Mouse (Mus musculus): ENCODE results near the gene Riiad1. TPM values are rescaled to one million over a fixed set of nuclear protein-coding genes. Genes with fewer than 3 reads are reported as not detected.

Gene Riiad1
- polyA plus RNA-seq, 1 experiment from 2014 or later: 3.5 TPM

DNA sequence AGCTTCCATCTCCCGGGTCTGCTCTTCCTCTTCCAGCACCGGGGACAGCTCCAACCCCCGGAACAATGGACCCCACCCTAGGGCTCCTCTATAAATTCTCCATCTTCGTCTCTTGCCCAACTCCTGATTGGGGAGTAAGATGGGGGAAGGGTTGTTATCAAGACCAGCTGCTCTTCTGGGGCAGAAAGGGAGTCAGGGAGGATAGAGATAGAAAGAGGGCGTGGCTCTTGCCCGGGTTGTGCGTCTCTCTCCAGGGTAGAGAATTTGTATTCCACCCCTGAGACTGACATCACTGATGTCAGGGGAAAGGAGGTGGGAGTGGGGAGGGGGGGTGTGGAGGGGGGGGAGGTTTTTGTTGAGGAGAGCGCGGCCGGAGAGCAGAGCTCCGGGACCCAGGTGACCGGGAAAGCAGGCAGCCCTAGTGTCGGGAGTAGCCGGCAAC, 2.1 kb downstream of the Riiad1 start, which contains the start of gene Celf3:
Celf3 (plus strand) TSS at position 315 of the 442 bp plus-strand sequence.
- Histone ChIP-seq H3K9me3 (ENCODE audit: control insufficient read depth) (no peaks in the 10 kb centered on the region), H3K9ac (ENCODE audit: low read depth, low read length) (no peak within 1 kb of the TSS), H3K27ac (ENCODE audit: low read depth, low read length) (no peak within 1 kb of the TSS), H3K4me3 (ENCODE audit: low read depth, low read length) (no peak within 1 kb of the TSS), H3K27me3 (replicated peaks; ENCODE audit: control insufficient read depth, insufficient read depth, low read length) (peaks cover 10% of the 10 kb centered on the region), H3K4me2 (replicated peaks; ENCODE audit: low read depth) (no peak within 1 kb of the TSS), H3K4me1 (replicated peaks; ENCODE audit: control insufficient read depth, insufficient read depth, low read length) (no peaks in the 10 kb centered on the region), H3K36me3 (ENCODE audit: control insufficient read depth, insufficient read depth) (no peaks in the 10 kb centered on the region)
- TF ChIP-seq CTCF (IDR thresholded peaks at IDR 0.05; ENCODE audit: low read depth): no peak
- no peak for ATAC-seq
- 3% methylated on average over 13 of the region's 14 CpGs for WGBS

DNA sequence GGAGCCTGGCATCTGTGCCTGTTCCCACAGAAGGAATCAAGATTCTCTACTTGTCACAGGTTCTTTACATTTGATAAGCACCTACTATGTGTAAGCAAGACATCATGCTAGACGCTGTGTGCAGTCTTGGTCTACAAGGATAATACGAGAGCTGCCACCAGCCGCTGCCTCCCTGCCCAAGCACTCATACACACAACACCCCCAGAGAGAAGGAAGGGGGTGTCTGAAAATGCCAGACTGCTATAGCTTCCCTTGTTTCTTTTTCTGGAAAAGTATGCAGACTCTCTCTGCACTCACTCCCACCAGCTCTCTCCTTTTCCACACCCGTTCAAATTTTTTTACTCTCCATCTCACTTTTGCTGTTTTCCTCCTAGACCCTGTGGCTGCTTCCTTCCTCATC, 2.7 kb downstream of the Riiad1 start:
- 68% methylated on average over 4 of the region's 4 CpGs for WGBS
- no peak for ATAC-seq
- Histone ChIP-seq H3K4me1 (replicated peaks; ENCODE audit: control insufficient read depth, insufficient read depth, low read length) (no peaks in the 10 kb centered on the region), H3K4me3 (ENCODE audit: low read depth, low read length) (no peak overlapping the region), H3K4me2 (replicated peaks; ENCODE audit: low read depth) (no peak overlapping the region), H3K9ac (ENCODE audit: low read depth, low read length) (no peak overlapping the region), H3K27ac (ENCODE audit: low read depth, low read length) (no peak overlapping the region), H3K36me3 (ENCODE audit: control insufficient read depth, insufficient read depth) (no peaks in the 10 kb centered on the region), H3K9me3 (ENCODE audit: control insufficient read depth) (no peaks in the 10 kb centered on the region), H3K27me3 (replicated peaks; ENCODE audit: control insufficient read depth, insufficient read depth, low read length) (peaks cover 10% of the 10 kb centered on the region)
- TF ChIP-seq CTCF (IDR thresholded peaks at IDR 0.05; ENCODE audit: low read depth): no peak

DNA sequence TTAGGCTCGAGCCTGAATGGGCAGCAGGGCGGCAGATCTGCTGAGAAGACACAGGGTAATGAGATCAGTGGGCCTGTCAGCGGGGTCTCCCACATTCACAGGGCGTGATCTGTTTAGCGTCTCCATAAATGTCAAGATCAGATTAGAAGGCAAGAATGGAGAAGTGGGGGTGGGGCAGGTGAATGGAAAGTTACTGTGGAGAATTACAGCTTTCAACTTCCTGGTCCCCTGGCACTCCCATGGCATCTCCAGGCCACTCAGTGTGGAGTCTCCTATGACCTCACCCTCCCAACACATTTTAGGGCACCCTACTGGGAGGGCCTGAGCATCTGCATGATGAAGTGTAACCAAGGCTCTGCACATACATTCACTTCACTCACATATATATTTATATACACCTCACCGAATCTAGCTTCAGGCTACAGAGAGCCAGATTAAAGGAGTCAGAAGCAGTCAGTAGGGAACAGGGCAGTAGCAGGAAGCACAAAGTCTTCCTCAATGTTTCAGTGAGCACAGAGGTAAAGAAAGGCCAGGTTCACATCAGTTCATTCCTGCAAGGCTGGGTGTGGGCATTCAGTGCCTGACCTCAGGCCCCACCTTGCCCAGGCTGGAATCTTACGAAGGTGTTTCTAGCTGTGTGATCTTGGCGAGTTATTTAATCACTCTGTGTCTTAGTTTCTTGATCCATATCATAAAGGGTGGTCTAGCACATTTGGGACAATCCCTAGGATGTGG, 3.7 kb downstream of the Riiad1 start:
- 20% methylated on average over 8 of the region's 8 CpGs for WGBS
- H3K27ac ChIP-seq (ENCODE audit: low read depth, low read length): no peak overlapping the region
- ATAC-seq: peak; percentile 58

DNA sequence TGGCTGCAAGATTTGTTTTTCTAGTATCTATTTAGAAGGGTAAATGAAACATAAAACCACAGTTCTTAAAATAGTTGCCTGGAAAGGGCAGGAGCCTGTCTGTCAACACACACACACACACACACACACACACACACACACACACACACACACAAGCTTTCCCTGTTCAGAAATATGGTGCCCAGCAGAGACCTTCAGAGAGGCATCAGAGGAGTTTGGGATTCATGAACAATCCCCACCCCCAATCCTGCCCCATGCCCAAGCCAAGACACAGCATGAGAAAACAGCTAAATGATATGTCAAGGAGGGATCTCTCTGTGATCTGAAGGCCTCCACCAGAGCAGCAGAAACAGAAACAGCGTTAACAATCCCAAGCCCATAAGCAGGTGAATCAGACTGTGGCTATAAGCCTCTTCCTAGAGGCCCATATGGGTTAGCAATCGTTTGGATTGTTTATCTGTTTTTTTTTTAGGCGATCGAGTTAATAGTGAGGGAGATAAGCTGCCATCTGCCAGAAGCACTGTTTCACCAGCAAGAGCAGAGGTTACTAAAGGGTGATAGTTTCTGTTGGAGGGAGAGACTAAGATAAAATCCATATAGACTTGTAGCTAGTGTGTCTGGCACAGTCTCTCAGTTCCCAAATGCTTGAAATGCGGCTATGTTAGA, 6.4 kb downstream of the Riiad1 start:
- no peak overlapping the region for H3K27ac ChIP-seq (ENCODE audit: low read depth, low read length)
- no peak overlapping the region for H3K9ac ChIP-seq (ENCODE audit: low read depth, low read length)
- no peak for ATAC-seq
- H3K4me3 ChIP-seq (ENCODE audit: low read depth, low read length): no peak overlapping the region
- no peaks in the 10 kb centered on the region for H3K4me1 ChIP-seq (replicated peaks; ENCODE audit: control insufficient read depth, insufficient read depth, low read length)
- no peaks in the 10 kb centered on the region for H3K36me3 ChIP-seq (ENCODE audit: control insufficient read depth, insufficient read depth)
- no peak for TF ChIP-seq CTCF (IDR thresholded peaks at IDR 0.05; ENCODE audit: low read depth)
- no peak overlapping the region for H3K4me2 ChIP-seq (replicated peaks; ENCODE audit: low read depth)
- H3K9me3 ChIP-seq (ENCODE audit: control insufficient read depth): no peaks in the 10 kb centered on the region
- 34% methylated on average over 5 of the region's 5 CpGs for WGBS
- peaks cover 3% of the 10 kb centered on the region for H3K27me3 ChIP-seq (replicated peaks; ENCODE audit: control insufficient read depth, insufficient read depth, low read length)

More for the DNA sequence above, 3.7 kb downstream of the Riiad1 start:
- no peaks in the 10 kb centered on the region for H3K4me1 ChIP-seq (replicated peaks; ENCODE audit: control insufficient read depth, insufficient read depth, low read length)
- H3K36me3 ChIP-seq (ENCODE audit: control insufficient read depth, insufficient read depth): no peaks in the 10 kb centered on the region
- TF ChIP-seq CTCF (IDR thresholded peaks at IDR 0.05; ENCODE audit: low read depth): no peak
- H3K27me3 ChIP-seq (replicated peaks; ENCODE audit: control insufficient read depth, insufficient read depth, low read length): peaks cover 10% of the 10 kb centered on the region
- H3K9me3 ChIP-seq (ENCODE audit: control insufficient read depth): no peaks in the 10 kb centered on the region
- no peak overlapping the region for H3K9ac ChIP-seq (ENCODE audit: low read depth, low read length)
- no peak overlapping the region for H3K4me2 ChIP-seq (replicated peaks; ENCODE audit: low read depth)
- H3K4me3 ChIP-seq (ENCODE audit: low read depth, low read length): no peak overlapping the region

DNA sequence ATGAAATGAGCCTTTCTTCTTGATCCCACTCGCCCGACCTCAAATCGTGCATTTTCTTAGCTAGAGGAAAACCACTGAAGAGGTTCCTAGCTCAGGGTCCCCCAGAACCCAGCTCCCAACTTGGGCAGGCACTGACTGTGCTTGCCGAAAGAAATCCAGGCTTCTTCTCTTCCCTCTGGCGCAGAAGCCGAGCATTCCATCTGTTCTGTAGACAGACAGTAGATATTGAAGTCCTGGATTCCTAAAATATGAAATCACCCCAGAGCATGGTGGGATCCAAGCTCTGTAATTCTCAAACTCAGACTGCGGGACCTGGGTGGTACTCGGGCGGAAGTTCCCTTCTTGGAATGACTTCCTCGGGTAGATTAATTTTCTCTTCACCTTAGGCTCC, 7.0 kb downstream of the Riiad1 start:
- ATAC-seq: 0 out of 2 replicates have a peak, but pooled peaks have one; percentile 5

GRCm38 (mm10) chr3:94472447-94473114, 7.6 kb downstream of the Riiad1 start:
- Histone ChIP-seq H3K9ac (ENCODE audit: low read depth, low read length) (no peak overlapping the region), H3K9me3 (ENCODE audit: control insufficient read depth) (no peaks in the 10 kb centered on the region), H3K36me3 (ENCODE audit: control insufficient read depth, insufficient read depth) (no peaks in the 10 kb centered on the region), H3K27ac (ENCODE audit: low read depth, low read length) (peak overlapping the region; percentile 7; the same call in 1 of the 2 replicates), H3K4me3 (ENCODE audit: low read depth, low read length) (no peak overlapping the region), H3K4me2 (replicated peaks; ENCODE audit: low read depth) (peak overlapping the region; percentile 37), H3K4me1 (replicated peaks; ENCODE audit: control insufficient read depth, insufficient read depth, low read length) (no peaks in the 10 kb centered on the region), H3K27me3 (replicated peaks; ENCODE audit: control insufficient read depth, insufficient read depth, low read length) (no peaks in the 10 kb centered on the region)
- WGBS: 12% methylated on average over 28 of the region's 28 CpGs
- ATAC-seq: peak; percentile 67
- no peak for TF ChIP-seq CTCF (IDR thresholded peaks at IDR 0.05; ENCODE audit: low read depth)

More for the DNA sequence above, 7.0 kb downstream of the Riiad1 start:
- H3K4me3 ChIP-seq (ENCODE audit: low read depth, low read length): no peak overlapping the region
- H3K9me3 ChIP-seq (ENCODE audit: control insufficient read depth): no peaks in the 10 kb centered on the region
- WGBS: 45% methylated on average over 10 of the region's 10 CpGs
- no peaks in the 10 kb centered on the region for H3K36me3 ChIP-seq (ENCODE audit: control insufficient read depth, insufficient read depth)
- H3K9ac ChIP-seq (ENCODE audit: low read depth, low read length): no peak overlapping the region
- no peaks in the 10 kb centered on the region for H3K27me3 ChIP-seq (replicated peaks; ENCODE audit: control insufficient read depth, insufficient read depth, low read length)
- peak overlapping the region; percentile 7; the same call in 1 of the 2 replicates for H3K27ac ChIP-seq (ENCODE audit: low read depth, low read length)
- H3K4me2 ChIP-seq (replicated peaks; ENCODE audit: low read depth): peak overlapping the region; percentile 37; the same call in 1 of the 2 replicates
- H3K4me1 ChIP-seq (replicated peaks; ENCODE audit: control insufficient read depth, insufficient read depth, low read length): no peaks in the 10 kb centered on the region
- no peak for TF ChIP-seq CTCF (IDR thresholded peaks at IDR 0.05; ENCODE audit: low read depth)

Data from intestine, postnatal 0 days (tissue).